Mouse (Mus musculus): ENCODE data around the gene Asb4. TPM values are rescaled to one million over a fixed set of nuclear protein-coding genes. Genes with fewer than 3 reads are reported as not detected.

The Asb4 gene
- polyA plus RNA-seq, 1 experiment from 2014 or later = 4.5 TPM

- H3K9ac ChIP-seq = no peak overlapping the region
- no peak overlapping the region for H3K4me2 ChIP-seq
- no peak overlapping the region for H3K27ac ChIP-seq (replicated peaks)
- 66% methylated on average over 2 of the region's 2 CpGs for WGBS (ENCODE audit: insufficient replicate concordance)
- no peaks in the 10 kb centered on the region for H3K27me3 ChIP-seq
- ATAC-seq (ENCODE audit: insufficient read depth) = no peak
- H3K4me1 ChIP-seq (replicated peaks) = no peaks in the 10 kb centered on the region
- no peaks in the 10 kb centered on the region for H3K9me3 ChIP-seq (replicated peaks)
- no peaks in the 10 kb centered on the region for H3K36me3 ChIP-seq (replicated peaks)
- no peak overlapping the region for H3K4me3 ChIP-seq (replicated peaks)
These were observed 43.8 kb downstream of the Asb4 start for GRCm38 (mm10) chr6:5427033-5427432.

- H3K9ac ChIP-seq = no peak overlapping the region
- H3K27ac ChIP-seq (replicated peaks) = no peak overlapping the region
- 75% methylated on average over 4 of the region's 4 CpGs for WGBS (ENCODE audit: insufficient replicate concordance)
- no peaks in the 10 kb centered on the region for H3K4me1 ChIP-seq (replicated peaks)
- H3K27me3 ChIP-seq = no peaks in the 10 kb centered on the region
- no peaks in the 10 kb centered on the region for H3K36me3 ChIP-seq (replicated peaks)
- no peak overlapping the region for H3K4me3 ChIP-seq (replicated peaks)
- no peaks in the 10 kb centered on the region for H3K9me3 ChIP-seq (replicated peaks)
- ATAC-seq (ENCODE audit: insufficient read depth) = no peak
- no peak overlapping the region for H3K4me2 ChIP-seq
These were observed 46.4 kb downstream of the Asb4 start for GRCm38 (mm10) chr6:5429562-5429961.

GRCm38 (mm10) chr6:5429982-5430550, 46.9 kb downstream of the Asb4 start:
- H3K27ac ChIP-seq (replicated peaks) = no peak overlapping the region
- no peaks in the 10 kb centered on the region for H3K4me1 ChIP-seq (replicated peaks)
- H3K9me3 ChIP-seq (replicated peaks) = no peaks in the 10 kb centered on the region
- no peaks in the 10 kb centered on the region for H3K36me3 ChIP-seq (replicated peaks)
- H3K27me3 ChIP-seq = no peaks in the 10 kb centered on the region
- H3K9ac ChIP-seq = no peak overlapping the region
- H3K4me2 ChIP-seq = no peak overlapping the region
- WGBS (ENCODE audit: insufficient replicate concordance) = 69% methylated on average over 4 of the region's 4 CpGs
- no peak for ATAC-seq (ENCODE audit: insufficient read depth)
- H3K4me3 ChIP-seq (replicated peaks) = no peak overlapping the region

DNA sequence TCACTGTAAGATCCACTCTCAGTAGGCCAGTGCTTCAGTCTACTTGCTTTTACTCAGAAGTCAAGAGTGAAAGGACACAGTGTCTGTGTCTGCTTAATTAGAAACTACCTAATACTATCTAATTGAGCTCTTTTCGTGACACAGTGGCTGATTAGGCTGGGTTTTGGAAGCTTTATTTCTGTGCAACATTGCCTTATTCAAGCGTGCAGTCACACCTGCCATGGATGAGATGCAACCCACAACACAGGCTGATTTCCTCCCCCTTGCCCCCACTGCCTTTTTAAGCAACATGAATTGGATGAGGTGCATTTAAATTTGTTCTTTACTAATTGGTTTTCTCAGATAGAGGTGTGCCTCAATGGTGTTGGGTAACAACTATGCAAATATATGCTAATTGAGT, 50.7 kb downstream of the Asb4 start:
- 41% methylated on average over 2 of the region's 2 CpGs for WGBS (ENCODE audit: insufficient replicate concordance)
- no peak overlapping the region for H3K27ac ChIP-seq (replicated peaks)
- H3K9me3 ChIP-seq (replicated peaks) = no peaks in the 10 kb centered on the region
- no peak overlapping the region for H3K4me3 ChIP-seq (replicated peaks)
- H3K4me1 ChIP-seq (replicated peaks) = no peaks in the 10 kb centered on the region
- ATAC-seq (ENCODE audit: insufficient read depth) = no peak
- no peaks in the 10 kb centered on the region for H3K36me3 ChIP-seq (replicated peaks)
- no peaks in the 10 kb centered on the region for H3K27me3 ChIP-seq
- H3K4me2 ChIP-seq = no peak overlapping the region
- H3K9ac ChIP-seq = no peak overlapping the region

- Histone ChIP-seq H3K4me2 (no peak overlapping the region), H3K9ac (no peak overlapping the region), H3K4me3 (replicated peaks) (no peak overlapping the region), H3K27me3 (no peaks in the 10 kb centered on the region), H3K27ac (replicated peaks) (no peak overlapping the region), H3K36me3 (replicated peaks) (no peaks in the 10 kb centered on the region), H3K4me1 (replicated peaks) (peaks cover 6% of the 10 kb centered on the region), H3K9me3 (replicated peaks) (no peaks in the 10 kb centered on the region)
- no peak for ATAC-seq (ENCODE audit: insufficient read depth)
- WGBS (ENCODE audit: insufficient replicate concordance) = 39% methylated on average over 4 of the region's 4 CpGs
These were observed 54.6 kb downstream of the Asb4 start for GRCm38 (mm10) chr6:5437757-5438156.

- no peak for ATAC-seq (ENCODE audit: insufficient read depth)
- WGBS (ENCODE audit: insufficient replicate concordance) = 69% methylated on average over 6 of the region's 6 CpGs
- no peaks in the 10 kb centered on the region for H3K27me3 ChIP-seq
- H3K4me3 ChIP-seq (replicated peaks) = no peak overlapping the region
- no peak overlapping the region for H3K9ac ChIP-seq
- no peaks in the 10 kb centered on the region for H3K36me3 ChIP-seq (replicated peaks)
- H3K27ac ChIP-seq (replicated peaks) = no peak overlapping the region
- no peak overlapping the region for H3K4me2 ChIP-seq
- H3K4me1 ChIP-seq (replicated peaks) = peaks cover 13% of the 10 kb centered on the region
- no peaks in the 10 kb centered on the region for H3K9me3 ChIP-seq (replicated peaks)
These were observed 58.0 kb downstream of the Asb4 start for GRCm38 (mm10) chr6:5441221-5441620.

DNA sequence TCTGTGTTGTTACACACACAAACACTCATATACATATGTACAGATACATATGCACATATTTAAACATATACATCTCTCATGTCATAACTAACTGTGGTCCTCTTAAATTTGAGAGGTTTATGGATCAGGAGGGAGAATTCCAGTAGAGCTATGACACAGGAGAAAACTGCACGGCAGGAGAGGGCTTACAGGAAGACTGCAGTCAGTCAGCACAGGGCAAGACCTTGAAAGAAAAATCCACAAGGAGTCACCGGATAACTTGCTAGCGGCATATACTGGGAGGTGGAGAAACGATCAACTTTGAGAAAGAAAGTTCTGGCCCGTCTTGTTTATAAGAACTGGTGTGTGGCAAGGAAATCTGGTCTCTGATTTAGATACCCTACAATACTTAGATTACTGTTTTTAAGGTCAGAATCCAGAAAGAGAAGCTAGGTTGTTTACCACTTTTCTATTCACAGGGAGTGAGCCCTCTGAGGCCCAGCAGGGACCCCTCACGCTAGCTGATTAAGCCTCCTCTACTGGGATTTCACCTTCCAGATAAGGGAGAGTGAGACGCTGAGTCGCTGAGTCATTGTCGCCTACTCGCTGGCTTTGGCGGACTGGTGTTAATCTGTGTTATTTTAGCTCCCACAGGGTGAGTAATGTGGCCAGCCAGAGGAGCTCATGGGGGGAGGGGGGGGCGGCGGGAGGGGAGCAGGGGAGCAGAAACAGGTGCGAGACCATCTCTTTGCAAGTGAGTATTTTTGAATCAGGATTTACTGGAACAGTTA, 59.3 kb downstream of the Asb4 start:
- no peaks in the 10 kb centered on the region for H3K36me3 ChIP-seq (replicated peaks)
- peak; percentile 87 for ATAC-seq (ENCODE audit: insufficient read depth)
- peak overlapping the region; percentile 36 for H3K4me2 ChIP-seq
- H3K9me3 ChIP-seq (replicated peaks) = no peaks in the 10 kb centered on the region
- peaks cover 16% of the 10 kb centered on the region for H3K4me1 ChIP-seq (replicated peaks)
- no peaks in the 10 kb centered on the region for H3K27me3 ChIP-seq
- H3K9ac ChIP-seq = no peak overlapping the region
- 6% methylated on average over 14 of the region's 14 CpGs for WGBS (ENCODE audit: insufficient replicate concordance)
- no peak overlapping the region for H3K27ac ChIP-seq (replicated peaks)
- no peak overlapping the region for H3K4me3 ChIP-seq (replicated peaks)

- H3K4me2 ChIP-seq = peak overlapping the region; percentile 36
- H3K9ac ChIP-seq = no peak overlapping the region
- no peak overlapping the region for H3K27ac ChIP-seq (replicated peaks)
- H3K9me3 ChIP-seq (replicated peaks) = no peaks in the 10 kb centered on the region
- peak; percentile 6; the same call in 1 of the 2 replicates for ATAC-seq (ENCODE audit: insufficient read depth)
- H3K4me1 ChIP-seq (replicated peaks) = peaks cover 16% of the 10 kb centered on the region
- no peak overlapping the region for H3K4me3 ChIP-seq (replicated peaks)
- 30% methylated on average over 13 of the region's 13 CpGs for WGBS (ENCODE audit: insufficient replicate concordance)
- H3K27me3 ChIP-seq = no peaks in the 10 kb centered on the region
- no peaks in the 10 kb centered on the region for H3K36me3 ChIP-seq (replicated peaks)
These were observed 60.1 kb downstream of the Asb4 start for GRCm38 (mm10) chr6:5443104-5443863.

- Histone ChIP-seq H3K36me3 (replicated peaks) (no peaks in the 10 kb centered on the region), H3K4me3 (replicated peaks) (no peak overlapping the region), H3K4me1 (replicated peaks) (peaks cover 16% of the 10 kb centered on the region), H3K27ac (replicated peaks) (no peak overlapping the region), H3K9ac (no peak overlapping the region), H3K4me2 (no peak overlapping the region), H3K9me3 (replicated peaks) (no peaks in the 10 kb centered on the region), H3K27me3 (no peaks in the 10 kb centered on the region)
- 64% methylated on average over 5 of the region's 5 CpGs for WGBS (ENCODE audit: insufficient replicate concordance)
- no peak for ATAC-seq (ENCODE audit: insufficient read depth)
These were observed 61.2 kb downstream of the Asb4 start for GRCm38 (mm10) chr6:5444331-5444898.

- H3K36me3 ChIP-seq (replicated peaks) = no peaks in the 10 kb centered on the region
- no peak overlapping the region for H3K4me2 ChIP-seq
- H3K9ac ChIP-seq = no peak overlapping the region
- 83% methylated on average over 4 of the region's 4 CpGs for WGBS (ENCODE audit: insufficient replicate concordance)
- no peak overlapping the region for H3K4me3 ChIP-seq (replicated peaks)
- no peak overlapping the region for H3K27ac ChIP-seq (replicated peaks)
- H3K4me1 ChIP-seq (replicated peaks) = peaks cover 16% of the 10 kb centered on the region
- no peak for ATAC-seq (ENCODE audit: insufficient read depth)
- no peaks in the 10 kb centered on the region for H3K27me3 ChIP-seq
- no peaks in the 10 kb centered on the region for H3K9me3 ChIP-seq (replicated peaks)
These were observed 63.8 kb downstream of the Asb4 start for GRCm38 (mm10) chr6:5447013-5447412.

DNA sequence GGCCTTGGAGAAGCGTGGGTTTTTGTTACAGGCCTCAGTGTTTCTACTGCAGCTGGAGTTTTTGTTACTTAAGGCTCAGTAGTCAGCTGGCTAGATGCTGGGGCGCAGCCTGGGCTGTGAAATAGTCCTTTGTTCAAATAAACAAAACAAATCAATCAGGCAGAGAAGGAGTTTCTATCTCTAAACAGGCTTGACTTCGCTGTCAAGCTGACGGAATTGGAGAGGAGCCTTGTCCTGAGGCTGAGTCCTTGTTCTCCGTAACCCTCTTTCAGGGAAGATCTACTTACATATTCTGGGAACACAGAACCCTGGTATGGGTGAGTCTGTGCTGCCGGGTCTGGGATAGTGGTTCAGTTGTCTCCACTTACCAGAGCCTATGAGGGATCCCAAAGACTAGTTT, 64.4 kb downstream of the Asb4 start:
- no peaks in the 10 kb centered on the region for H3K27me3 ChIP-seq
- H3K36me3 ChIP-seq (replicated peaks) = no peaks in the 10 kb centered on the region
- WGBS (ENCODE audit: insufficient replicate concordance) = 70% methylated on average over 6 of the region's 6 CpGs
- H3K9ac ChIP-seq = no peak overlapping the region
- peaks cover 12% of the 10 kb centered on the region for H3K4me1 ChIP-seq (replicated peaks)
- no peaks in the 10 kb centered on the region for H3K9me3 ChIP-seq (replicated peaks)
- ATAC-seq (ENCODE audit: insufficient read depth) = no peak
- no peak overlapping the region for H3K4me3 ChIP-seq (replicated peaks)
- H3K27ac ChIP-seq (replicated peaks) = no peak overlapping the region
- H3K4me2 ChIP-seq = no peak overlapping the region
